Mouse (Mus musculus) lung, embryonic 14.5 days (tissue): ENCODE results near the gene Prpf19. TPM values are rescaled to one million over a fixed set of nuclear protein-coding genes. Genes with fewer than 3 reads are reported as not detected.

Source experiments
- ATAC-seq: fragments of 200-750 bp; cut with Nextera tagmentation; 2 replicates; pipeline ENCODE4 v1.8.0; 2017; ENCODE audit warnings: mild to moderate bottlenecking, moderate TSS enrichment, moderate library complexity; ENCODE audit not compliant: insufficient read depth
- DNase-seq: peaks from one replicate; pipeline ENCODE4 v3.0.0-alpha.2; 2015
- H3K27ac ChIP-seq: fragments of 300-500 bp; sonication (generic); 2 replicates; pipeline ENCODE4 v1.5.1; 2014; ENCODE audit warnings: low read depth, mild to moderate bottlenecking, moderate library complexity
- H3K27me3 ChIP-seq: fragments of 300-500 bp; sonication (generic); 2 replicates; pipeline ENCODE4 v1.6.1; 2014; ENCODE audit warnings: low read length, control low read depth; ENCODE audit not compliant: insufficient read depth
- H3K36me3 ChIP-seq: fragments of 300-500 bp; sonication (generic); 2 replicates; pipeline ENCODE4 v1.6.1; 2014; ENCODE audit warnings: control low read depth; ENCODE audit not compliant: insufficient read depth
- H3K4me1 ChIP-seq: fragments of 300-500 bp; sonication (generic); 2 replicates; pipeline ENCODE4 v1.6.1; 2014; ENCODE audit warnings: antibody characterized with exemption, control low read depth; ENCODE audit not compliant: insufficient read depth
- H3K4me2 ChIP-seq: fragments of 300-500 bp; sonication (generic); 2 replicates; pipeline ENCODE4 v1.6.1; 2014; ENCODE audit warnings: mild to moderate bottlenecking
- H3K4me3 ChIP-seq: fragments of 300-500 bp; sonication (generic); 2 replicates; pipeline ENCODE4 v1.5.1; 2014; ENCODE audit warnings: low read depth, low read length
- H3K9ac ChIP-seq: fragments of 300-500 bp; sonication (generic); 2 replicates; pipeline ENCODE4 v1.6.1; 2014
- H3K9me3 ChIP-seq: fragments of 300-500 bp; sonication (generic); 2 replicates; pipeline ENCODE4 v1.6.1; 2016; ENCODE audit warnings: low read depth, low read length, control low read depth
- CTCF ChIP-seq: IDR thresholded peaks from 2 replicates; pipeline ENCODE4 v1.5.1; 2016; ENCODE audit warnings: antibody characterized with exemption, low read depth
- WGBS: fragments of 180-500 bp; shearing (Covaris S2); extraction: QIAGEN DNeasy Blood & Tissue Kit; methylation state at CpG from one replicate; pipeline ENCODE4 v1.1.7; 2014; 5-methylcytosine and 5-hydroxymethylcytosine counted together
- polyA plus RNA-seq: library from polyadenylated mRNA; unstranded; fragments of >200 nt; fragmentation: Nextera tagmentation; extraction: Ambion mirVana; gene quantifications from 2 replicates; pipeline ENCODE4 v1.2.1, GENCODE M21; 2014

Prpf19 gene
- polyA plus RNA-seq, 1 experiment from 2014 or later, result 40.7 TPM

- DNase-seq, result no peak
- Histone ChIP-seq H3K4me1 (no peaks in the 10 kb centered on the region), H3K4me3 (no peak overlapping the region), H3K4me2 (no peak overlapping the region), H3K27ac (no peak overlapping the region), H3K27me3 (no peaks in the 10 kb centered on the region), H3K9me3 (no peaks in the 10 kb centered on the region), H3K9ac (no peak overlapping the region), H3K36me3 (no peaks in the 10 kb centered on the region)
- no peak for TF ChIP-seq CTCF
- WGBS, result 72% methylated on average over 3 of the region's 3 CpGs
- ATAC-seq, result no peak
Observed at GRCm38 (mm10) chr19:10921058-10921457, 26.0 kb downstream of the Prpf19 start.

- Histone ChIP-seq H3K27me3 (no peaks in the 10 kb centered on the region), H3K9ac (no peak overlapping the region), H3K36me3 (no peaks in the 10 kb centered on the region), H3K4me3 (no peak overlapping the region), H3K9me3 (no peaks in the 10 kb centered on the region), H3K4me2 (no peak overlapping the region), H3K27ac (no peak overlapping the region), H3K4me1 (no peaks in the 10 kb centered on the region)
- DNase-seq (no peak), ATAC-seq (no peak)
- WGBS, result 31% methylated on average over 4 of the region's 4 CpGs
- no peak for TF ChIP-seq CTCF
Observed at GRCm38 (mm10) chr19:10924220-10924619, 29.2 kb downstream of the Prpf19 start.

GRCm38 (mm10) chr19:10926123-10926621 is 31.1 kb downstream of the Prpf19 start:
- Histone ChIP-seq H3K27me3 (no peaks in the 10 kb centered on the region), H3K27ac (no peak overlapping the region), H3K9me3 (no peaks in the 10 kb centered on the region), H3K36me3 (no peaks in the 10 kb centered on the region), H3K4me1 (no peaks in the 10 kb centered on the region), H3K4me2 (no peak overlapping the region), H3K9ac (no peak overlapping the region), H3K4me3 (no peak overlapping the region)
- no peak for DNase-seq
- WGBS, result 63% methylated on average over 6 of the region's 6 CpGs
- no peak for ATAC-seq
- TF ChIP-seq CTCF, result no peak

DNA sequence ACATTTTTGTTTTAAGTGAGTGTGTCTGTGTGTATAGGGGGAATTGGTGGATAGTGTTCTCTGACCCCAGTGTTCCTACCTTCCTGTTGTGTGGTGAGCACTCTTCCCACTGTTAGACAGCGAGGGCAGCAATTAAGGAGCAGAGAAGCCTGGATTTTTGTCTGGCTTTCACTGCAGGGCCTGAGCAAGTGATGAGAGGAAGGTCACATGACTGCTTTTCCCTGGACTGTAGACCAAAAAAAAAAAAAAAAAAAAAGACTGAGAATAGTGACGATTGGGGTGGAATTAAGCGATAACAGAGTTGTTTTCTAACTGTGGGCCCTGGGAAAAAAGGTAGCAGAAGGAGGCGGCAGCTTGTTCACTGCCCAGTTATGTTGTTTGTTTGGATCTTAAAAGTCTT is 31.6 kb downstream of the Prpf19 start:
- no peak overlapping the region for H3K4me2 ChIP-seq
- no peak for TF ChIP-seq CTCF
- H3K4me3 ChIP-seq, result no peak overlapping the region
- H3K36me3 ChIP-seq, result no peaks in the 10 kb centered on the region
- ATAC-seq (no peak), DNase-seq (no peak)
- no peak overlapping the region for H3K9ac ChIP-seq
- no peak overlapping the region for H3K27ac ChIP-seq
- no peaks in the 10 kb centered on the region for H3K9me3 ChIP-seq
- no peaks in the 10 kb centered on the region for H3K4me1 ChIP-seq
- no peaks in the 10 kb centered on the region for H3K27me3 ChIP-seq
- 50% methylated on average over 4 of the region's 4 CpGs for WGBS

GRCm38 (mm10) chr19:10930641-10931040 is 35.6 kb downstream of the Prpf19 start:
- Histone ChIP-seq H3K4me3 (no peak overlapping the region), H3K9me3 (no peaks in the 10 kb centered on the region), H3K36me3 (no peaks in the 10 kb centered on the region), H3K4me1 (no peaks in the 10 kb centered on the region), H3K4me2 (no peak overlapping the region), H3K9ac (no peak overlapping the region), H3K27ac (no peak overlapping the region), H3K27me3 (no peaks in the 10 kb centered on the region)
- WGBS, result 64% methylated on average over 2 of the region's 2 CpGs
- DNase-seq, result no peak
- no peak for ATAC-seq
- TF ChIP-seq CTCF, result no peak

- Histone ChIP-seq H3K9ac (no peak overlapping the region), H3K27ac (no peak overlapping the region), H3K4me1 (no peaks in the 10 kb centered on the region), H3K36me3 (no peaks in the 10 kb centered on the region), H3K27me3 (no peaks in the 10 kb centered on the region), H3K4me3 (no peak overlapping the region), H3K9me3 (no peaks in the 10 kb centered on the region), H3K4me2 (no peak overlapping the region)
- TF ChIP-seq CTCF, result no peak
- WGBS, result 43% methylated on average over 5 of the region's 5 CpGs
- ATAC-seq, result no peak
- no peak for DNase-seq
Observed at GRCm38 (mm10) chr19:10935029-10935428, 40.0 kb downstream of the Prpf19 start.

DNA sequence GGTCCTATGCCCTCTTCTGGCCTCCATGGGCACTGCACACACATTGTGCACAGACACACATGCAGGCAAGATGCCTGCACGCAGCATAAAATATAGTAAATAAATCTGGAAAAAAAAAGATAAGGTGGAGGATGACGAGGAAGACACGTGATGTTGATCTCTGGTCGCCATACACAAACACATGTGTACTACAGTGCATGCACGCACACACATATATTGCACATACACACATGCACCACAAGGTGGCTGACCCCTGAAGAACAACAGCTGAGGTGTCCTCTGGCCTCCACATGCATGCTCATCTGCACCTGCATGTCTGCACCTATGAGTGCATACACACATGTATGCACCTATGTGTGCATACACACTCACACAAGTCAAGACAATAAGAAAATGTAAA is 41.0 kb downstream of the Prpf19 start:
- DNase-seq, result no peak
- WGBS, result 87% methylated on average over 5 of the region's 5 CpGs
- Histone ChIP-seq H3K36me3 (no peaks in the 10 kb centered on the region), H3K4me2 (no peak overlapping the region), H3K9me3 (no peaks in the 10 kb centered on the region), H3K9ac (no peak overlapping the region), H3K27ac (no peak overlapping the region), H3K27me3 (no peaks in the 10 kb centered on the region), H3K4me3 (no peak overlapping the region), H3K4me1 (peaks cover 6% of the 10 kb centered on the region)
- TF ChIP-seq CTCF, result peak; percentile 19; the same call in 1 of the 2 replicates
- ATAC-seq, result no peak

DNA sequence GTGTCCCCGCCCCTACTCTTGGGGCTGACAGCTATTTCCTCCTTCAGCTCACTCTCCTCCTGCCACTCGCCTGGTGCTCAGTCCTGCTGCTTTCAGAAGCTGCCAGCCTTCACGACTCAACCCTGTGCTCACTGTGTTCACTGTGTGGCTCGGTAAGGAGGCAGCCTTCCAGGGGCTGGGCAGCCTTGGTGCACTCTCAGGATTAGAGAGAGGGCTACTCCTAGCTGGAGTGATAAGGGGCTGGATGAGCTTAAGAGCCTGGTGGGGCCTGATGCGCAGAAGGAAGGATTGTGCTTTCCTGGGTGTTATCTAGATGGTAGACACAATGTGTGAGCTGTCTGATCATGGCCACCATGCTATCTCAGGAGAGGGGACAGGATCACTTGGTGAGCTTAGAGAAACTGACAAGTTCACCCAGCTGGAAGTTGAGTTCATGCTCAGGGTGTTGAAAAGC is 42.1 kb downstream of the Prpf19 start, which contains the start of gene Ptgdr2:
Gene Ptgdr2, plus strand, starts transcription at position 51 of the 454 bp plus-strand sequence.
- TF ChIP-seq CTCF, result no peak
- H3K27me3 ChIP-seq, result no peaks in the 10 kb centered on the region
- H3K4me1 ChIP-seq, result peaks cover 10% of the 10 kb centered on the region
- H3K4me3 ChIP-seq, result no peak within 1 kb of the TSS
- DNase-seq (no peak), ATAC-seq (no peak)
- H3K9ac ChIP-seq, result no peak within 1 kb of the TSS
- no peak within 1 kb of the TSS for H3K27ac ChIP-seq
- 23% methylated on average over 5 of the region's 5 CpGs for WGBS
- no peaks in the 10 kb centered on the region for H3K9me3 ChIP-seq
- no peak within 1 kb of the TSS for H3K4me2 ChIP-seq
- peaks cover 7% of the 10 kb centered on the region for H3K36me3 ChIP-seq
